ENCODE assay signal across 7 mouse cellular contexts in the genomic region with DNA sequence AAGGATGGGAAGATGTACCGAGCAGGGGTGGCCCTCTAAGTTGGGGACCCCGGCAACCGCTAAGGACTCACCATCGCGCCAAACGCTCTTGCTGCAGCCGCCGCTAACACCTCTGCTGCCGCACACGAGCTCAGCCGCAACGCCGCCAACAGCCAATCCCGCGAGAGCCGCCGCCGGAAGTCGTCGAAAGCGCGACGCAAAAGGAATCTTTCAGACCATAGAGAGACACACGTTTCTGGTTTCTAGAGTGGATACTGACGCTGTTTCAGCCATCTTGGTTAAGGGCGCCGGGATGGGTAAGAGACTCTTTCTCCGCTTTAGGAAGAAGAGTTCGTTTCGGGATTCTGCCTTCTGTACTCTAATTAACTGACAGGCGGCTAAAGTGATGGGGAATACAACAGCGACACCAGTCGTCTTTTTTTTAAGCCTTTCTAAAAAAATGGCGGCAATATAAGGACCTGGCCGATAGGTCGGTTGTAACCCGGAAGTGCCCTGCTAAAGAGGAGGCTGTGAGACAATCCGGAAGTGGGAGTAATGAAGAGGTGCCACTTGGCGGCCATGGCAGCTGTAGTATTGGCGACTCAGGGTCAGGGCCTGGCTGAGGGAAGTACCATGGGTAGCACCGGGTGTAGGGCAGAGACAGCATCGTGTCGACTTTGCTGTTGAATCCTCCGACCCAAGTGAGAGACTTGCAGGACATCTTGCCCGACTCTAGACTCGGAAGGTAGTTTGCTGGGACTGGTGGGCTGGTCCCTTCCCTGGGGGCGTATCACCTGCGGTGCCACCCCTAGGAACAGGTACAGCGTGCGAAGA. TPM values are rescaled to one million over a fixed set of nuclear protein-coding genes. Genes with fewer than 3 reads are reported as not detected.
A peak's percentile ranks its signal among the peaks of the same experiment; 100 is the strongest.
DNase-seq lines count a peak whose midpoint lies in the region; ATAC-seq lines count a peak whose summit lies in the region.

A gene (plus strand): TSS at position 191 of the 813 bp plus-strand sequence.
A gene (minus strand): TSS at position 649 of the 813 bp plus-strand sequence.

- under 1% methylated on average over 50 of the region's 50 CpGs for WGBS in embryonic facial prominence, embryonic 11.5 days
- under 1% methylated on average over 50 of the region's 50 CpGs for WGBS in limb, embryonic 10.5 days
- WGBS in midbrain, embryonic 13.5 days: under 1% methylated on average over 50 of the region's 50 CpGs

- peak within 1 kb of the TSS; percentile 99 for H3K9ac ChIP-seq in embryonic facial prominence, embryonic 11.5 days (replicated peaks; ENCODE audit: low read length)
- H3K9ac ChIP-seq in midbrain, embryonic 13.5 days (replicated peaks): peak within 1 kb of the TSS; percentile 97

- H3K4me1 ChIP-seq in embryonic facial prominence, embryonic 11.5 days (ENCODE audit: control insufficient read depth, insufficient read depth, low read length): peaks cover 2% of the 10 kb centered on the region; the same call in 1 of the 2 replicates
- H3K4me1 ChIP-seq in limb, embryonic 10.5 days: peaks cover 28% of the 10 kb centered on the region
- H3K4me1 ChIP-seq in midbrain, embryonic 13.5 days (replicated peaks): peaks cover 51% of the 10 kb centered on the region

- H3K4me2 ChIP-seq in embryonic facial prominence, embryonic 11.5 days (ENCODE audit: low read depth, low read length): peak within 1 kb of the TSS; percentile 88
- peak within 1 kb of the TSS; percentile 97 for H3K4me2 ChIP-seq in midbrain, embryonic 13.5 days (replicated peaks)

- H3K9me3 ChIP-seq in embryonic facial prominence, embryonic 11.5 days (replicated peaks; ENCODE audit: control insufficient read depth, low read length): no peaks in the 10 kb centered on the region
- H3K9me3 ChIP-seq in limb, embryonic 10.5 days (replicated peaks): no peaks in the 10 kb centered on the region
- H3K9me3 ChIP-seq in midbrain, embryonic 13.5 days: no peaks in the 10 kb centered on the region

- H3K36me3 ChIP-seq in embryonic facial prominence, embryonic 11.5 days (replicated peaks; ENCODE audit: control insufficient read depth, insufficient read depth, low read depth, low read length): no peaks in the 10 kb centered on the region
- H3K36me3 ChIP-seq in limb, embryonic 10.5 days: peaks cover 43% of the 10 kb centered on the region
- H3K36me3 ChIP-seq in midbrain, embryonic 13.5 days: peaks cover 33% of the 10 kb centered on the region

- ATAC-seq in embryonic facial prominence, embryonic 11.5 days (replicated peaks; ENCODE audit: insufficient number of reproducible peaks, low FRiP score, low TSS enrichment, low read depth): peak; percentile 97
- peak; percentile 87 for ATAC-seq in granulocyte monocyte progenitor cell, adult 5-6 weeks (replicated peaks; ENCODE audit: poor library complexity, severe bottlenecking)
- peak; percentile 98 for ATAC-seq in midbrain, embryonic 13.5 days

- H3K27ac ChIP-seq in embryonic facial prominence, embryonic 11.5 days (replicated peaks; ENCODE audit: low read depth, low read length): peak within 1 kb of the TSS; percentile 82
- peak within 1 kb of the TSS; percentile 98 for H3K27ac ChIP-seq in limb, embryonic 10.5 days
- H3K27ac ChIP-seq in midbrain, embryonic 13.5 days: peak within 1 kb of the TSS; percentile 91

- H3K27me3 ChIP-seq in embryonic facial prominence, embryonic 11.5 days (ENCODE audit: control insufficient read depth, insufficient read depth, low read length): no peaks in the 10 kb centered on the region
- no peaks in the 10 kb centered on the region for H3K27me3 ChIP-seq in limb, embryonic 10.5 days (ENCODE audit: low read depth, poor library complexity, severe bottlenecking)
- H3K27me3 ChIP-seq in midbrain, embryonic 13.5 days: no peaks in the 10 kb centered on the region

- H3K4me3 ChIP-seq in embryonic facial prominence, embryonic 11.5 days (ENCODE audit: low read depth, low read length): peak within 1 kb of the TSS; percentile 97
- H3K4me3 ChIP-seq in limb, embryonic 10.5 days: peak within 1 kb of the TSS; percentile 99
- H3K4me3 ChIP-seq in midbrain, embryonic 13.5 days (replicated peaks): peak within 1 kb of the TSS; percentile 99

- DNase-seq in adrenal gland, postnatal 14 days: peak; percentile 95
- peak; percentile 95 for DNase-seq in embryonic facial prominence, embryonic 11.5 days (ENCODE audit: low spot score)
- peak; percentile 95 for DNase-seq in kidney, adult 11 months
- peak; percentile 93 for DNase-seq in limb, embryonic 10.5 days (ENCODE audit: low spot score)
- DNase-seq in spleen, adult 12 weeks (ENCODE audit: low spot score): peak; percentile 92

RNA-seq across cellular contexts. Expression of the first gene that starts in this region (rescaled TPM):
- total RNA-seq in adrenal gland, postnatal 14 days (2021): 37.6 and 37.9 TPM in 2 replicates
- 24.0 and 26.6 TPM in 2 replicates for polyA plus RNA-seq in embryonic facial prominence, embryonic 11.5 days (2014; fragmentation: Nextera tagmentation; extraction: Ambion mirVana)
- total RNA-seq in granulocyte monocyte progenitor cell, adult 5-6 weeks (2014; fragmentation: Nextera tagmentation): 31.3 and 33.5 TPM in 2 replicates
- 11.5 and 13.5 TPM in 2 replicates for total RNA-seq in granulocyte monocyte progenitor cell, adult 5-6 weeks (2017)
- polyA plus RNA-seq in limb, embryonic 10.5 days (2016; fragmentation: Nextera tagmentation; extraction: Ambion mirVana): 24.7 and 26.0 TPM in 2 replicates
- polyA plus RNA-seq in midbrain, embryonic 13.5 days (2015; fragmentation: Nextera tagmentation; extraction: Ambion mirVana): 26.1 and 27.5 TPM in 2 replicates

RNA-seq across cellular contexts. Expression of the second gene that starts in this region (rescaled TPM):
- 50.4 and 63.7 TPM in 2 replicates for total RNA-seq in adrenal gland, postnatal 14 days (2021)
- polyA plus RNA-seq in embryonic facial prominence, embryonic 11.5 days (2014; fragmentation: Nextera tagmentation; extraction: Ambion mirVana): 328 and 341 TPM in 2 replicates
- total RNA-seq in granulocyte monocyte progenitor cell, adult 5-6 weeks (2014; fragmentation: Nextera tagmentation): 129 and 164 TPM in 2 replicates
- 75.6 and 95.5 TPM in 2 replicates for total RNA-seq in granulocyte monocyte progenitor cell, adult 5-6 weeks (2017)
- 520 and 554 TPM in 2 replicates for polyA plus RNA-seq in limb, embryonic 10.5 days (2016; fragmentation: Nextera tagmentation; extraction: Ambion mirVana)
- polyA plus RNA-seq in midbrain, embryonic 13.5 days (2015; fragmentation: Nextera tagmentation; extraction: Ambion mirVana): 367 and 391 TPM in 2 replicates

Comparison
In these comparisons a context has a peak if more than half of its experiments do, and no peak if none do; other contexts are left out.
1. Peak in every context shown above with its lines: DNase-seq, ATAC-seq, H3K4me3 ChIP-seq and H3K27ac ChIP-seq.